Mouse (Mus musculus) midbrain, embryonic 15.5 days (tissue): ENCODE results near the gene Wap. TPM values are rescaled to one million over a fixed set of nuclear protein-coding genes. Genes with fewer than 3 reads are reported as not detected.

Source experiments
- ATAC-seq: fragments of 200-750 bp; cut with Nextera tagmentation; replicated peaks from 2 replicates; pipeline ENCODE4 v1.8.0; 2017; ENCODE audit warnings: moderate TSS enrichment
- H3K27ac ChIP-seq: fragments of 300-500 bp; sonication (generic); 2 replicates; pipeline ENCODE4 v1.5.1; 2015; ENCODE audit warnings: mild to moderate bottlenecking, inconsistent platforms
- H3K27me3 ChIP-seq: fragments of 300-500 bp; sonication (generic); replicated peaks from 2 replicates; pipeline ENCODE4 v1.6.1; 2015; ENCODE audit warnings: inconsistent platforms
- H3K36me3 ChIP-seq: fragments of 300-500 bp; sonication (generic); replicated peaks from 2 replicates; pipeline ENCODE4 v1.6.1; 2015; ENCODE audit warnings: inconsistent platforms
- H3K4me1 ChIP-seq: fragments of 300-500 bp; sonication (generic); 2 replicates; pipeline ENCODE4 v1.6.1; 2015; ENCODE audit warnings: inconsistent platforms
- H3K4me2 ChIP-seq: fragments of 300-500 bp; sonication (generic); 2 replicates; pipeline ENCODE4 v1.6.1; 2015; ENCODE audit warnings: inconsistent platforms, mild to moderate bottlenecking, moderate library complexity
- H3K4me3 ChIP-seq: fragments of 300-500 bp; sonication (generic); 2 replicates; pipeline ENCODE4 v1.5.1; 2015; ENCODE audit warnings: mild to moderate bottlenecking, inconsistent platforms
- H3K9ac ChIP-seq: fragments of 300-500 bp; sonication (generic); 2 replicates; pipeline ENCODE4 v1.6.1; 2015; ENCODE audit warnings: mild to moderate bottlenecking, inconsistent platforms
- H3K9me3 ChIP-seq: fragments of 300-500 bp; sonication (generic); 2 replicates; pipeline ENCODE4 v1.6.1; 2016; ENCODE audit warnings: inconsistent platforms
- WGBS: fragments of 180-500 bp; shearing (Covaris S2); methylation state at CpG from one replicate; pipeline ENCODE4 v1.1.7; 2015; ENCODE audit warnings: mixed read lengths; 5-methylcytosine and 5-hydroxymethylcytosine counted together
- polyA plus RNA-seq: library from polyadenylated mRNA; unstranded; fragments of >200 nt; fragmentation: Nextera tagmentation; extraction: Ambion mirVana; gene quantifications from 2 replicates; pipeline ENCODE4 v1.2.1, GENCODE M21; 2015

Wap gene
- polyA plus RNA-seq, 1 experiment from 2014 or later: not detected

DNA sequence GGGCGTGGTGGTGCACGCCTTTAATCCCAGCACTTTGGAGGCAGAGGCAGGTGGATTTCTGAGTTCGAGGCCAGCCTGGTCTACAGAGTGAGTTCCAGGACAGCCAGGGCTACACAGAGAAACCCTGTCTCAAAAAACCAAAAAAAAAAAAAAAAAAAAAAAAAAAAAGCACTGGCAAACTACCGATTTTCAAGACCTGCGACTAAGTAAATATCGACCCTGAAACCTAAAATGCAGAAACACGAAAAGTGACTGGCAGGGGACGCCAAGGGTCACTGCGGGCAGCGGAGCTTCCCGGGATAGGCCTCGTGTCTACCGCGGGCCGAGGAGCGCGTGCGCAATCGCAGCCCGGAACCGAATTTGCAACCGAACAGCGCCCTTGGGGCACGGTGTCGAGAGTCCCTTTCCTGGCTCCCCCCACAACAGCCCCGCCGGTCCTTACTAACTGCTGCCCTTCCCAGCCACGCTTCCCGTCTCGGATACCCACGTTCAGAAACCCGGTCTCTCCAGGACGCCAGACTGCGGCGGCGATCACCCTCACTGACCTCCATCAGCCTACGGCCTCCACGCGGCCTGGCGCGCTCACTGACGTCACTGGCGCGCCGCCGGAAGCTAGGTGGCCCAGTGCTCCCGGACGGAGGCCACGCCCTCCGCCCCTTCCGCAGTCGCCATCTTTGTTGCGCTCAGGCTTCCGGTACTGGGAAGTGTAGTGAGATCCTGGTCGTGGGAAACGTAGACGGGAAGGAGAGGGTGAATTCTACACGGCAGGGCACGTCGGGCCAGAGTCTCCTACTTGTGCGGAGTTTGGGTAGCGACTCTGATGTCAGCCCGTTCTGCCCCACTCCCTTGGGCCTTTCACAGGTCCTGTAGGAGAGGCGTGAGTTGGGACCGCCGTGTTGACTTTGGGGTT lies 12.7 kb downstream of the Wap start, which contains the start of gene Tbrg4:
Tbrg4 (minus strand) TSS at position 590 of the 910 bp plus-strand sequence.
- Histone ChIP-seq H3K27me3 (no peaks in the 10 kb centered on the region), H3K27ac (peak within 1 kb of the TSS; percentile 88), H3K36me3 (peaks cover 4% of the 10 kb centered on the region), H3K4me2 (peak within 1 kb of the TSS; percentile 89), H3K4me1 (peaks cover 30% of the 10 kb centered on the region), H3K9me3 (no peaks in the 10 kb centered on the region), H3K4me3 (peak within 1 kb of the TSS; percentile 85), H3K9ac (peak within 1 kb of the TSS; percentile 67)
- ATAC-seq: peak; percentile 96
- WGBS: under 1% methylated on average over 65 of the region's 66 CpGs

DNA sequence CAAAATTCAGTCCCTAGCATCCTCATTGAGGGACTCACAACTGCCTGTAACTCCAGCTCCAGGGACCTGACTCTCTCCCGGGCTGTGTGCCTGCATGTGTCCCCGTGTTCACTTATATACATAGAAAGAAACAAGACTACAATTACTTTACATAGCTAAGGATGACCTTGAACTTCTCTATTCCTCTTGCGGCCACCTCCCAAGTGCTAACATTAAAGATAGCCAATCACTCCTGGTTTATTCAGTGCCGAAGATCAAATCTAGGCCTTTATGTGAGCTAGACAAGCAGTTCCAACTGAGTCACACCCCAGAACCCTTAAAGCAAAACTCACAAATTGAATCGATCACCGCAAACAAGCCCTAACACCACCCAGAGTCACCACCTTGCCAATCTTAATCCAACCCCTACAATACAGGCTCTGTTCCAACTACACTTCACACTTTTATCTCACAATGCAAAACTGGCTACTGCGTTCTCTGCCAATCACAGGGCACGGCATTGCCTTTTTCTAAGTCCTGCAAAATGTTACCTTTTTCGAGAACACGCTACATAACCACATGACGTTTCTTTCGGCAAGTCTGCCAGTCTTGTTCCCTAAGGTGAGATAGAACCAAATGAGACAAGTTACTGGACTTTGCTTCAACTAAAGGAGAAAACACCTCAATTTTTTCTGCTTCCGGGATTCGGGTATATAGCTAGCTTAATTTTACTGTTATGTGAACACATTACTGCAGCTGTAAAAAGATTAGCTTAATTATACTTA lies 13.6 kb downstream of the Wap start:
- peaks cover 30% of the 10 kb centered on the region for H3K4me1 ChIP-seq
- peaks cover 14% of the 10 kb centered on the region for H3K36me3 ChIP-seq
- WGBS: 74% methylated on average over 14 of the region's 14 CpGs
- H3K9me3 ChIP-seq: no peaks in the 10 kb centered on the region
- H3K27me3 ChIP-seq: no peaks in the 10 kb centered on the region
- H3K4me2 ChIP-seq: peak overlapping the region; percentile 89
- ATAC-seq: no peak
- H3K27ac ChIP-seq: no peak overlapping the region
- peak overlapping the region; percentile 67 for H3K9ac ChIP-seq
- H3K4me3 ChIP-seq: peak overlapping the region; percentile 85

DNA sequence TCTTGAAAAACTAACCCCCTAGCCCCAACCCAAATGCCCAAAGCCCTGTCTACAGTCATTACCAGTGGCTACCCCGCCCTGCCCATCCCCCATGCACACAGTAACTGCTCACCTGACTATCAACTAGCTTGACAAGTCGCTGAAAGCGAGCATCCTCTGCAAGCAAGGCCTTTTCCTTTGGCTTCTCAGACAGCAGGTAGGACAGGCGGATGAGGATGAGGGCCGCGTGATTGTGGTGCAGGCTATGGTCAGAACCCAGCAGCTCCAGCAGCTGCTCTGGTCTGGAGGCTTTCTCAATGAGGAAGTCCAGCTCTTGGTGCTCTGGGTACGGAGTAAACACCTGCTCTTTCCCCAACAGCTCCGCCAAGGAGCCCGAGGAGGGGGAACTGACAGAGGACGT lies 14.7 kb downstream of the Wap start:
- no peak overlapping the region for H3K9ac ChIP-seq
- H3K36me3 ChIP-seq: peaks cover 25% of the 10 kb centered on the region
- no peak for ATAC-seq
- H3K27ac ChIP-seq: no peak overlapping the region
- no peak overlapping the region for H3K4me2 ChIP-seq
- H3K4me1 ChIP-seq: peaks cover 30% of the 10 kb centered on the region
- no peaks in the 10 kb centered on the region for H3K27me3 ChIP-seq
- WGBS: 96% methylated on average over 10 of the region's 10 CpGs
- no peaks in the 10 kb centered on the region for H3K9me3 ChIP-seq
- no peak overlapping the region for H3K4me3 ChIP-seq

DNA sequence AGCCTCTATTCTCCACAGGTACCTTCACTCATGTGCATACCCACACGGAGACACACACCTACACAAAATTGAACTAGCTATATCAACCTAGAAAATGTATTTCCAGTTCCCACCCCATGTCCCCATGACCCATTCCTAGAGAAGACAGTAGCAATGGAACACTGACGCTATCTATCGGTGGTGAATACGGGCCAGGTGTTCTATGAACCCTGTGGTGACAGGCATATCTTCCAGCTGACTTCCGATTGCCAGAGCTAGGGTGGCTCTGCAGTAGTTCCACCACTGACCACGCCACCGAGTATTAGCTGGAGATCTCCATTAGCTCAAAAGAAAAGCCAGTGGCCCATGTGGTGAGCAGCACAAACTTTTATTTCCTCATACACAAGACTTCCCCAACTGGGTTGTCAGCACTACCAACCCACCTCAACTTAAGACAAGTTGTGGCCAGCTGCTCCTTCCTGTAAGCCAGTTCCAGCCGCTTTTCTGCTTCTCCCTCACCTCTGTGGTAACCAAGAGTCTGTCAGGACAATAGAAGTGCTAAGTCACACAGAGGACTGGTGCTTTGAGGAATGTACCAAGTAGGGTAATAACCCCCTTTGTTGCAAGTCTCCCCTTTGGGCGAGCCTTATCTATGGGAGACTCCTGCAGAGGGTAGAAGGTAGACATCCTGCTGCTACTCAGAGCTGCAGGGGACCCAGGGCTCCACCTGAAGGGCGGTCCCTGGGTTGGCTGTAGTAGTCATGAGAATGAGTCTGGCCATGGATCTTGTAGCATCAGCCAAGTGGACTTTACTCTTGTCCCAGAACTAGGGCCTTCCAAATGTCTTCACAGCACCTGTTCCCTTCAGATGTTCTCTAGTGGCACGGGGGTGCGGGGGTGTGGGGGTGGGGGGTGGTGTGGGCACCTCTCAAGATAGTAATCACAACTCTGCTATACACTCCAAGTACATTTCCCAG lies 22.9 kb downstream of the Wap start:
- peaks cover 62% of the 10 kb centered on the region for H3K36me3 ChIP-seq
- H3K27me3 ChIP-seq: no peaks in the 10 kb centered on the region
- no peak overlapping the region for H3K27ac ChIP-seq
- H3K4me2 ChIP-seq: no peak overlapping the region
- no peak for ATAC-seq
- WGBS: 93% methylated on average over 12 of the region's 12 CpGs
- H3K9me3 ChIP-seq: no peaks in the 10 kb centered on the region
- no peak overlapping the region for H3K4me3 ChIP-seq
- H3K9ac ChIP-seq: no peak overlapping the region
- no peaks in the 10 kb centered on the region for H3K4me1 ChIP-seq

DNA sequence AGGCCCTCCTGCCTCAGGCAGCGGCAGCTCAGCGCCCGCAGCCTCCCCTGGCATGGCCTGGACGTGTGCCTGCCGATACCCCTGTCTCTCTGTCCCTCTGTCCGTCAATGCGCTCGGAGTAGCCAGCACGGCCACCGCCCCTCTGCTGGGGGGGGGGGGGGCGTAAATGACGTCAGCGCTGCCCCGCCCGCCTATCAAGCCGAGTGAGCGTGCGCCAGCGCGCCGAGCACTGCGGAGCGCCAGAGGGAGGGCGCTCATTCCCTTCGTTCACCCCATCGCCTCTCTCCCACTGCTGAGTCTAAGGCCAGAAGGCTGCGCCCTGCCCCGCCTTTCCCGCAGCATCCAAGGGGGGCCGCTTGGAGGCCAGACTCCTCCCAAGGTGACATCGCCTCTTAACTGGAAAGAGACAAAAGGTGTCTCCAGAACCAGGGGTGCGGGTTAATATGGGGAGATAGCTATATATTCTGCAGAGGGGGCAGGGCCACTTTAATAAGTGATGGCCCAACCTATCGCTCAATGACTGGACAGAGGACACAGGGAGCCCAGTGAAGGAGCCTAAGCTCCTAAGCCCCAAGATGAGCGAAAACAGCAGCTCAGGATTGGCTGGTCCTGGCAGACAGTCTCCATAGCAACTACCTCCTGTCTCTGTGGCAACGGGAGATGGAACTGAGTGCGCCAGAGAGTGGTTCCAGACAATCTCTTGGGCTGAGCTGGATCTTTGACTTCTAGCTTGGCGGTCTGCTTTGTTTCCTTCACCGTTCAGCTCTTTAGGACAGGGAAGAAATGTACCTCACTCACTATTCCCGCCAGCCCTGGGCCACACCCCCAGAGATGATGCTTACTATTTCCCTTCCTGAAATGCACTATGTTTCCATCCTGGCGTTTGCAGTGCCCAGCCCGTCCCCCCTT lies 32.7 kb downstream of the Wap start, which contains the start of gene Nacad:
Nacad (minus strand) TSS at position 563 of the 909 bp plus-strand sequence.
- Histone ChIP-seq H3K4me2 (peak within 1 kb of the TSS; percentile 82), H3K4me1 (peaks cover 53% of the 10 kb centered on the region), H3K9me3 (no peaks in the 10 kb centered on the region), H3K27me3 (no peaks in the 10 kb centered on the region), H3K4me3 (peak within 1 kb of the TSS; percentile 66), H3K36me3 (peaks cover 6% of the 10 kb centered on the region; the same call in 1 of the 2 replicates), H3K9ac (peak within 1 kb of the TSS; percentile 82), H3K27ac (peak within 1 kb of the TSS; percentile 100)
- ATAC-seq: peak; percentile 95
- WGBS: 1% methylated on average over 37 of the region's 41 CpGs

DNA sequence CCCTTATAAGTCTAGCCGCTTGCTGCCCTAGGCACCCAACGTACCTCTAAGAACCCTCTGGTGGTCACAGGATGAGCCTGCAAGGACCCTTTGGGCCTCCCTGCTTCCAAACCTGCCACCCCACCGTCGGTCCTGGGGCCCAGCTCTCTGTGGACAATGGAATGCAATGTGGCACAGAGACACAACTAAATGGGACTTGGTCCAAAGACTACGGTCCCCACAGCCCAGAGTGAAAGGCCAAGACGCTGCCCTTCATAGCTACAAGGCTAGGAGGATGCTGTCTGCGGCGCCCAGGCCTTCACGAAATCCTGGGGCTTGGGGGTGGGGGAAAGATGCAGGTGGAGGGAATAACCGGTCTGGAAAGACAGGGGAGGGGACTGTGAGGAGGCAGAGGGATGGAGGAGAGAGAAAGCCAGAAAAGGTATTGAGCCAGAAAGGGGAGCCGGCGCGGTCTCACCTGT lies 33.4 kb downstream of the Wap start:
- ATAC-seq: peak; percentile 0; the same call in 1 of the 2 replicates
- Histone ChIP-seq H3K36me3 (peaks cover 6% of the 10 kb centered on the region; the same call in 1 of the 2 replicates), H3K4me3 (peak overlapping the region; percentile 66), H3K4me2 (peak overlapping the region; percentile 82), H3K27me3 (no peaks in the 10 kb centered on the region), H3K9ac (peak overlapping the region; percentile 82), H3K27ac (peak overlapping the region; percentile 100), H3K4me1 (peaks cover 60% of the 10 kb centered on the region), H3K9me3 (no peaks in the 10 kb centered on the region)
- 5% methylated on average over 13 of the region's 13 CpGs for WGBS

DNA sequence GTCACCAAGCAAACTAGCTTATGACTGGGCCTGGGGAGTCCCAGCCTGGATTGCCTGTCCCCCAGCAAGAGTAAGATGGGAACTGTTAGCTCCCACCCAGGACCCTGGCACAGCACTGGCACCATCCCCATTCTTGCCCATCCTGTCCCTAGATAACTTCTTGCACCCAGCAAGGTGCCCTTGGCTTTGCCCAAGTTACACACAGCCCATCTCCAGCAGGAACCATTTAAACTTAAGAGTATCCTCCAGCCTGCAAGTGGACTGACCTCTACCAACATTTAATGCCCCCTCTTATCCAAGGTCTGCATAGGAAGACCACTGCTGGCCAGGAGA lies 33.9 kb downstream of the Wap start:
- Histone ChIP-seq H3K4me3 (peak overlapping the region; percentile 66), H3K9ac (peak overlapping the region; percentile 82), H3K27ac (peak overlapping the region; percentile 100), H3K27me3 (no peaks in the 10 kb centered on the region), H3K4me1 (peaks cover 64% of the 10 kb centered on the region), H3K9me3 (no peaks in the 10 kb centered on the region), H3K36me3 (peaks cover 6% of the 10 kb centered on the region; the same call in 1 of the 2 replicates), H3K4me2 (peak overlapping the region; percentile 82)
- no peak for ATAC-seq

DNA sequence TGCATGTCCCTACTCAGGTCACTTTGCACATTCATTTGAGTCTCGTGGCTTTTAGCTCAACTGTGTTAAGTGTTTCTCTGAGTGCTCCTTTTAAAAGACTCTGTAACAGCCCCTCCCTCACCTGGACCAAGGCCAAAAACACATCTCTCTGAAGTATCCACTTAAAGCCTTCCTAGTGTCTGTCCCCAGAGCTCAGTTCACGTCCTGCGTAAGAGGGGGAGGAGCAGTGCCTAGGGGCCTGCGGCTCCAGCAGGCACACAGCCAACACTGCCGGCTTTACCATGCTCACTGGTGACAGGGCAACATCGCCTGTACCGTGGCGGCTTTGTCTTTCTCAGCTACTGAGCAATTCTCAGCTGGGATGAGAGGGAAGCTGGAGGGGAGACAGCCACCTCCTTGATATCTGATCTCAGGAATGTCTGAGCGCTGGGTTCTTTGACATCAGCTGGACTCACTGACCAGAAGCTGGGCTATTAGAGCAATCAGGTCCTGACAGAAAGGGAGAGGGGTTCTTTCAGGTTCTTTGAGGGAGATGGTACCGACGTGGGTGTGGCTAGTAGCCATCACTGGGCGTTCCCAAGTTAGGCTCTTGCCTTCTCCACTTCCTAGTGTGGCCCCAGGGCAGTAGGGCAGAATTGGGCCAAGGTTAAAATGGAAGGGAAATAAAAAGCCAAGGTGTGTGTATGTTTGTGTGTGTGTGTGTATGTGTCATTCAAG lies 34.4 kb downstream of the Wap start:
- H3K4me1 ChIP-seq: peaks cover 70% of the 10 kb centered on the region
- H3K27ac ChIP-seq: peak overlapping the region; percentile 100
- no peaks in the 10 kb centered on the region for H3K9me3 ChIP-seq
- H3K36me3 ChIP-seq: peaks cover 6% of the 10 kb centered on the region; the same call in 1 of the 2 replicates
- H3K4me3 ChIP-seq: peak overlapping the region; percentile 66
- peak overlapping the region; percentile 82 for H3K4me2 ChIP-seq
- H3K9ac ChIP-seq: peak overlapping the region; percentile 82
- H3K27me3 ChIP-seq: no peaks in the 10 kb centered on the region
- ATAC-seq: no peak
- 10% methylated on average over 12 of the region's 12 CpGs for WGBS

DNA sequence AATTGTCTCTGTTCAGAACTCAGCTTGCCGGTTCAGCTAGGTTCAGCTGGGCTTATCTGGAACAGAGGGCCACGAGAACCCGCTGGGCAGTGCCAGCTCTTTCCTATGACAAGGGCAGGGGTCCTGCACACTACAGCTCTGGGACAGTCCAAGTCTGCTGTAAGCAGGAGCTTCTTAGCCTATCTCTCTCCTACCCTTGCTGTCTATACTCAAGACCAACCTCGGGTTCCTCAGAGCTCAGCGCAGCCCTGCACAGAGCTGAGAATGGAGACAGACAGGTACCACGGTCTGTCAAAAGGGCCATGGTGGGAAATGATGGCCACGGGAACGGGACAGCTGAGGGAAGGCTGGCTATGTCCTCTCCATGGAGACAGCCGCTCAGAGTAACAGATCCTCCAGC lies 35.2 kb downstream of the Wap start:
- no peak for ATAC-seq
- Histone ChIP-seq H3K4me3 (peak overlapping the region; percentile 66), H3K36me3 (peaks cover 6% of the 10 kb centered on the region; the same call in 1 of the 2 replicates), H3K27ac (peak overlapping the region; percentile 100), H3K4me1 (peaks cover 78% of the 10 kb centered on the region), H3K4me2 (peak overlapping the region; percentile 82), H3K27me3 (no peaks in the 10 kb centered on the region), H3K9ac (peak overlapping the region; percentile 82), H3K9me3 (no peaks in the 10 kb centered on the region)
- WGBS: 78% methylated on average over 9 of the region's 9 CpGs

DNA sequence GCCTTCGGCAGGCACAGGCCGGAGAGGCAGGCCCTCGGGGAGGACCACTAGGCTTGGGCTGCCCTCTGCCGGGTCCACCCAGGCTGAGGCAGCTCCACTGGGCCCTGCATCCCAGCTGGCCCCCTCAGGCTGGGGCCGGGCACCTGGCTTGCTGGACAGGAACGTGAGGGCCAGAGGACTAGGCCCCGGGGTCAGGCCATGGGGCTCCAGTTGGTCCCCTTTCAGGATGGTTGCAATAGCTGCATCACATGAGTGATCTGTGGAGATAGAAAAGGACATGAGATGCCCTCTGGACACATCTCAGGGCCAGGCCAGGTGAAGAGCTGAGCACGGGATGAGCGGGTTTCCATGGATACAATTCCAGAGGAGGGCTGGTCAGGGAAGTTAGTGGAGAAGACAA lies 35.8 kb downstream of the Wap start:
- 83% methylated on average over 9 of the region's 9 CpGs for WGBS
- no peaks in the 10 kb centered on the region for H3K9me3 ChIP-seq
- no peak overlapping the region for H3K9ac ChIP-seq
- H3K4me1 ChIP-seq: peaks cover 83% of the 10 kb centered on the region
- H3K4me3 ChIP-seq: peak overlapping the region; percentile 66; the same call in 1 of the 2 replicates
- H3K36me3 ChIP-seq: peaks cover 6% of the 10 kb centered on the region; the same call in 1 of the 2 replicates
- H3K27ac ChIP-seq: 0 out of 2 replicates have a peak overlapping the region, but pooled peaks have one; percentile 100
- no peaks in the 10 kb centered on the region for H3K27me3 ChIP-seq
- no peak for ATAC-seq
- peak overlapping the region; percentile 82 for H3K4me2 ChIP-seq
